Mouse (Mus musculus): ENCODE measurements at regions not wholly inside any gene's neighbourhood (a gene's known extent, or its start where the extent isn't known, plus 50 kb on each side); places are given as distances from the start of the nearest gene placed in this dataset.

DNA sequence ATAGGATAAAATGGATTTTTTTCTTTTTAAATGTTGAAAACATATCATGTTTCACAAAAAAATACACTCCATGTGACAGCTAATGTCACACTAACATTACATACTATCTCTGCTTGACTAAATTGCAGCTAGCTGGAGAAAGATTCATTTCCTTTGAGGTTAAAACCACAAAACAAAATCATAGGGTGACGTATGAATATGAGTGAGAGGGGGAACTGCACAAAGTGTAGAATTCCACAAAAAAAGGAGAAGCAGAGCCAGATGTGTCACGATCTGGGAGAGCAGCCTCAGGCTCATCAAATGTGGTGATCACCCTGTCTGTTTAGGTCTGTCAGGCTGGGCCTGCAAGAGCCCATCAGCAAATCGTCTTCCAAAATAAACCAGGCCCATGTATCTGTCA lies 593.7 kb upstream of the Kirrel3 start:
- WGBS: 60% methylated on average over 3 of the region's 3 CpGs
- Histone ChIP-seq H3K27me3 (no peaks in the 10 kb centered on the region), H3K9me3 (no peaks in the 10 kb centered on the region), H3K4me1 (replicated peaks) (no peaks in the 10 kb centered on the region), H3K27ac (no peak overlapping the region), H3K4me2 (no peak overlapping the region), H3K9ac (replicated peaks) (no peak overlapping the region), H3K36me3 (no peaks in the 10 kb centered on the region), H3K4me3 (replicated peaks) (no peak overlapping the region)
- ATAC-seq (ENCODE audit: insufficient number of reproducible peaks, insufficient read depth, low FRiP score, low TSS enrichment, low read depth): no peak

DNA sequence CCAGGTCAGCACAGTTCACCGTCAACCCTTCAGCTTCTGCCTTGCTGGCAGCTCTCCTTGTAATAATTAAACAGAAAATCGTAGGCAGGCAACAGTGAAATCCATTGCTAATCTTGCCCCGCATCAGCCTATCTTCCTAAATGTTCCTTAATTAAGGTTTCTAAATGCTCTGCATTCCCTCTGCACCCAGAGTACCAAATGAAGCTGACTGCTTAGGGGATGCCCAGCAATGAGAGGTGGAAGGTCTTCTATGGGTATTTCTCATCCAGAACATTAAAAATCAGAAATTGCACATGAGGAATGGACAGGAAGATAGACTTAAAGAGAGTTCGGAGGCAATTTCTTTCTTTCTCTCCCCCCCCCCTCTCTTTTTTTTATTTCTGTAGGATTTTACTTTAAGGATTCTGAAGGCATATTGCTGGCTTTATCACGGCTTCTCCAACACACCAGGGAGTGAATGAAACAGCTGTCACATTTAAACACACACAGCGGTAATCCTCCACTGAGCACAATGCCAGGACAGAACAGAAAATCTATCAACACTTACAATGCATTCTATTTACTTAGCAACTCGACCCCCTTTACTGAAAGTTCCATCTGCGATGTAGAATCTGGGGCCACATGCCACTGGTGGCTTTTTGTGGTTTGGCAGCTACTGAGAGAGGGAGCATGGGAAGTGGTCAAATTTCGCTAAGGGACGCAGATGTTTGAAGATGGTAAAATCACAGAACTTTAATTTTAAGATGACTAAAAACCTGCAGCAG lies 584.2 kb upstream of the Kirrel3 start:
- Histone ChIP-seq H3K4me1 (replicated peaks) (no peaks in the 10 kb centered on the region; the same call in 1 of the 2 replicates), H3K9ac (replicated peaks) (no peak overlapping the region), H3K36me3 (no peaks in the 10 kb centered on the region), H3K4me2 (no peak overlapping the region), H3K9me3 (no peaks in the 10 kb centered on the region), H3K27ac (no peak overlapping the region), H3K27me3 (no peaks in the 10 kb centered on the region), H3K4me3 (replicated peaks) (no peak overlapping the region)
- WGBS: 58% methylated on average over 10 of the region's 10 CpGs
- ATAC-seq (ENCODE audit: insufficient number of reproducible peaks, insufficient read depth, low FRiP score, low TSS enrichment, low read depth): no peak

DNA sequence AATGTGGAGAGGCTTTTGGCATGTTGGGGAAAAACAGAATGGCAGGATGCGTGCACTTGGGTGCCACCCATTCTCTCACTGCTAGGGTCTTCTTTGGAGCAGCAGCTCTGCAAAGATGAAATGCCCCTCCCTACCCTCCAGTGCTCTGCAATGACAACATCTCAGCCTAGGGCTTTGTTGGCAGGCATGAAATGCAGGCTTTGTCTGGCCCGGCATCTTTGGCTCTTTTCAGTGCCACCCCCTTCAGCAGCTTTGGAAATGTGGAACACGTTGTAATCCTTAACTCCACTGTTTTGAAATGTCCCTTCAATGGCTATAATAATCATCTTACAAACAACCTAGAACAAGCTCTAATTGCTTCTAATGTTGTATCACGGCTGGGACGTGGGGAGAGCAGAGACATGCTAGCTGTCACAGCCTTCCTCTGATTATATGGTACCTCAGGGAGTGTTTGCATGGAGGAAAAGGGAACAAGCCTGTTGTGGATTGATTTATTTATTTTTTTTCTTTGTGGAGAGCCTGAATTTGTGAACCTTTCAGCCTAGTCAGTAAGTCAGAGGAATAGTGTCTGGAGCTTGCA lies 581.6 kb upstream of the Kirrel3 start:
- no peak overlapping the region for H3K27ac ChIP-seq
- no peaks in the 10 kb centered on the region for H3K27me3 ChIP-seq
- no peaks in the 10 kb centered on the region; the same call in 1 of the 2 replicates for H3K4me1 ChIP-seq (replicated peaks)
- no peak overlapping the region for H3K4me2 ChIP-seq
- ATAC-seq (ENCODE audit: insufficient number of reproducible peaks, insufficient read depth, low FRiP score, low TSS enrichment, low read depth): no peak
- no peaks in the 10 kb centered on the region for H3K36me3 ChIP-seq
- 61% methylated on average over 5 of the region's 5 CpGs for WGBS
- H3K9ac ChIP-seq (replicated peaks): no peak overlapping the region
- H3K9me3 ChIP-seq: no peaks in the 10 kb centered on the region
- H3K4me3 ChIP-seq (replicated peaks): no peak overlapping the region

DNA sequence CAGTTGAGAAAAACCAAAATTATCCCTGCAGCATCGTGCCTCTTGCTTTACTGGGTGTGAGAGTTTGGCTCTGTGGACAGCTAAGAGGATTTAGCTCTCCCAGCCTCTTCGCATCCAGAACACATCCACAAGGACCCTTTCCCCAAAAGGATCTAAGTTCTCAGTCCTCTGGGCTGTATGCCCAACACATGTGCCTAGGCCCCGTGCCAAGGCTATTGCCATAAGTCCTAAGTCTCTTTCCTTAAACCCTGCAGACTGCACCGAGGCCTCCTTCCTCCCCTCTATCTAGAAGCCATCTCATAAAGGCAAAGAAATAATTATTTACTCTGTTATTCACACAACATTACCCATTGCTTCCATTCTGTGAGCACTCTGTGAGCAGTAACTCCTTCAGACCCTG lies 570.8 kb upstream of the Kirrel3 start:
- no peak for ATAC-seq (ENCODE audit: insufficient number of reproducible peaks, insufficient read depth, low FRiP score, low TSS enrichment, low read depth)
- Histone ChIP-seq H3K4me1 (replicated peaks) (no peaks in the 10 kb centered on the region), H3K36me3 (no peaks in the 10 kb centered on the region), H3K9me3 (no peaks in the 10 kb centered on the region), H3K9ac (replicated peaks) (no peak overlapping the region), H3K27me3 (no peaks in the 10 kb centered on the region), H3K4me2 (no peak overlapping the region), H3K4me3 (replicated peaks) (no peak overlapping the region), H3K27ac (no peak overlapping the region)
- WGBS: 86% methylated on average over 4 of the region's 4 CpGs

DNA sequence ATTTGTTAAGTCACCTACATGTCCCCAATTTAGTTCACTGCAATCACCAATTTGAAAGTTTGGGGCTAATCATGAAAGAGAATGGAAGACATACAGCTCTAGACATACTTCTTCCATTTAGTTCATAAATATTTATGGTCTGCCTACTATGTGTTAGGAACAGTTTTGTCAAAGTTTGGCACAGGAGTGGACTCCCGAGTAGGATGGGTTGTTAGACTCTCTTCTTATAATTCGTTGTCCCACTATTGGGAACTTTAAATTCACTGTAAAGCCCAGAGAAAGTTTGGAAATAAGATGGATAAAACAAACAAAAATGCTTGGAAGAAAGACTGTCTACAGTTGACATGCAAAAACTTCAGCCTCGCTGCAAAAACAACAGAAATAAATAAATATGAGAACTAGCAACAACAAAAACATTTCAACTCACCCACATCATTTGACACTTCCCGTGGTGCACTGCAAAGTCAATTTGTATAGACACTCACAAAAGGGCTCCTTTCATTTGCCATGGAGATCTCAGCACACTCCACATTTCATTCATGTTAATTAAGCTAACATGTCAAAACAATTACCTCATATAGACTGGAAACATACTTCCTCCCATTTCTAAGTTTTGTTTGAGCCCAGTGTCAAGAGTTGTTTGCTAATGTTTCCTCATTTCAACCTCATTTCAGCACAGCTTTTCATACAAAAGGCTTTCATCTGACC lies 570.2 kb upstream of the Kirrel3 start:
- 77% methylated on average over 4 of the region's 4 CpGs for WGBS
- no peaks in the 10 kb centered on the region for H3K27me3 ChIP-seq
- no peak overlapping the region for H3K4me2 ChIP-seq
- H3K4me3 ChIP-seq (replicated peaks): no peak overlapping the region
- no peak for ATAC-seq (ENCODE audit: insufficient number of reproducible peaks, insufficient read depth, low FRiP score, low TSS enrichment, low read depth)
- H3K27ac ChIP-seq: no peak overlapping the region
- H3K36me3 ChIP-seq: no peaks in the 10 kb centered on the region
- no peaks in the 10 kb centered on the region for H3K9me3 ChIP-seq
- H3K4me1 ChIP-seq (replicated peaks): no peaks in the 10 kb centered on the region
- no peak overlapping the region for H3K9ac ChIP-seq (replicated peaks)

DNA sequence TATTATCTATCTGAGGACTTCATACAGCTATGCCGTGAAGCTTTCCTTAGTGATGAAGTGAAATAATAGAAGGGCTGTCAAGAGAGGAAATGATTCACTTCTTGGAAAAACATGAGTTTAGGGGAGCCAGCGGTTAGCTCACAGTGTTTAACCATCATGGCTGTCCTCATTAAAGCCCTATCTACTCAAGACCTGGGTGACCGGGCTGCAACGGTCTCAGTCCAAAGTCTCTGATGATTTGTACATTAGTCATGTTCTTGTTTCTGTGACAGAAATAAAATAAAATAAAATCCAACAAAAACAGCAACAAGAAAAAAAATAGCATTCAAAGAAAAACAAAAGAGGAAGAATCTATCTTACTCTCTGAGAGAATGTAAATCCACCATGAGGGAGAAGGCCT lies 555.4 kb upstream of the Kirrel3 start:
- H3K4me2 ChIP-seq: no peak overlapping the region
- H3K9me3 ChIP-seq: no peaks in the 10 kb centered on the region
- H3K4me3 ChIP-seq (replicated peaks): no peak overlapping the region
- H3K27me3 ChIP-seq: no peaks in the 10 kb centered on the region
- no peak for ATAC-seq (ENCODE audit: insufficient number of reproducible peaks, insufficient read depth, low FRiP score, low TSS enrichment, low read depth)
- H3K27ac ChIP-seq: no peak overlapping the region
- H3K4me1 ChIP-seq (replicated peaks): no peaks in the 10 kb centered on the region
- 86% methylated on average over 4 of the region's 4 CpGs for WGBS
- H3K36me3 ChIP-seq: no peaks in the 10 kb centered on the region
- H3K9ac ChIP-seq (replicated peaks): no peak overlapping the region

DNA sequence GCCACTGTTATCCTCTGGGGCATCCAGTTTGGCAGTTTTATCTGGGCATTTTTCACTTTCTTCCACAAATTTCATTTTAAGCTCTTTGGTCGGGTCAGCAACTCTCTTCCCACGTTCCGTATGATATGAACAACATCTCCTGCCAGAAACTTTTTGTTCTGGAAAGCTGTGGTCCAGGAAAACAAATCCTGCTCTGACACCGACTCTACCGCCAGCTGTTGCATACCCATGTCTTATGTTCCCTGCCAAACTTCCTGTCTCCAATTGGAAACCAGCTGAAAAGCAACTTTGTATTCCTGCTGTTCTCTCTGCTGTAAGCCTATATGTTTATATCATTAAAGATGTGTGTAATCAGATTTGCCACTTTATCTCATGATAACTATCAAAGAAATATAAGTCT lies 551.6 kb upstream of the Kirrel3 start:
- no peak overlapping the region for H3K9ac ChIP-seq (replicated peaks)

DNA sequence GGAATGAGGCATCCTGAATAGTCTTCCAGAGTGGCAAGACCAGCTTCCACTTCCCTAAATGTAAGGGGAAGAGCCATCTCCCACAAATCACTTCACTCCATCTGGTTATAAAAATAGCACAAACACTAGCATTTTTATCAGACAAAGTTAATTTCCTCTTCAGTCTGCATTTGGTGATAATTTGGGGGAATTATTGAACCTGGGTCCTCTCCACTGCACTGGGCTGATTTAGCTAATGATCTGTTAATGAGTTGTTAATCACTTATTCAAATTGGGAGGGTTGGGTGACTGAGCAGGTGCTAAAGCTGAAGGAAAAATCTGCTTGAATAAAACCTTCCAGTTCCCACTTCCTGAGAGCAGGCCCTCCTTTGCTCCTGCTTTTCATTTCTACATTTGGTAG lies 531.4 kb upstream of the Kirrel3 start:
- H3K9me3 ChIP-seq: no peaks in the 10 kb centered on the region
- no peak overlapping the region for H3K27ac ChIP-seq
- H3K4me2 ChIP-seq: no peak overlapping the region
- H3K4me1 ChIP-seq (replicated peaks): no peaks in the 10 kb centered on the region
- H3K27me3 ChIP-seq: no peaks in the 10 kb centered on the region
- H3K4me3 ChIP-seq (replicated peaks): no peak overlapping the region
- no peaks in the 10 kb centered on the region for H3K36me3 ChIP-seq
- H3K9ac ChIP-seq (replicated peaks): no peak overlapping the region
- ATAC-seq (ENCODE audit: insufficient number of reproducible peaks, insufficient read depth, low FRiP score, low TSS enrichment, low read depth): no peak

More for the DNA sequence above, 551.6 kb upstream of the Kirrel3 start:
- Histone ChIP-seq H3K4me3 (replicated peaks) (no peak overlapping the region), H3K27ac (no peak overlapping the region), H3K27me3 (no peaks in the 10 kb centered on the region), H3K9me3 (no peaks in the 10 kb centered on the region), H3K36me3 (no peaks in the 10 kb centered on the region), H3K4me2 (no peak overlapping the region), H3K4me1 (replicated peaks) (no peaks in the 10 kb centered on the region)
- ATAC-seq (ENCODE audit: insufficient number of reproducible peaks, insufficient read depth, low FRiP score, low TSS enrichment, low read depth): no peak
- 78% methylated on average over 5 of the region's 5 CpGs for WGBS

All from limb, embryonic 12.5 days (tissue).